Mouse (Mus musculus) kidney, adult 2 months (tissue): ENCODE data around the gene Aire. TPM values are rescaled to one million over a fixed set of nuclear protein-coding genes. Genes with fewer than 3 reads are reported as not detected.

Source experiments
- DNase-seq: peaks from one replicate; pipeline ENCODE4 v3.0.0; 2021
- H3K27ac ChIP-seq: fragments of 200-500 bp; 2 replicates; pipeline ENCODE4 v1.5.1; 2012; ENCODE audit warnings: low read depth, low read length, control low read depth, inconsistent platforms; ENCODE audit not compliant: insufficient read depth
- H3K27me3 ChIP-seq: fragments of 200-500 bp; replicated peaks from 2 replicates; pipeline ENCODE4 v1.6.1; 2012; ENCODE audit warnings: mild to moderate bottlenecking, moderate library complexity, low read length, inconsistent platforms; ENCODE audit not compliant: control insufficient read depth, insufficient read depth
- H3K36me3 ChIP-seq: fragments of 200-500 bp; 2 replicates; pipeline ENCODE4 v1.6.1; 2012; ENCODE audit warnings: mild to moderate bottlenecking, moderate library complexity, low read length, inconsistent platforms; ENCODE audit not compliant: control insufficient read depth, insufficient read depth
- H3K4me1 ChIP-seq: fragments of 200-500 bp; 2 replicates; pipeline ENCODE4 v1.6.1; 2011; ENCODE audit warnings: low read length; ENCODE audit not compliant: control insufficient read depth, insufficient read depth
- H3K4me3 ChIP-seq: fragments of 200-500 bp; 2 replicates; pipeline ENCODE4 v1.5.1; 2011; ENCODE audit warnings: mild to moderate bottlenecking, low read depth, low read length, control low read depth; ENCODE audit not compliant: insufficient read depth
- CTCF ChIP-seq: fragments of 200-500 bp; conservative IDR thresholded peaks from 2 replicates; pipeline ENCODE4 v1.5.1; 2011; ENCODE audit warnings: low read depth, mild to moderate bottlenecking, control low read depth, low read length, moderate library complexity, mixed read lengths; ENCODE audit not compliant: insufficient read depth, insufficient read length
- POLR2A ChIP-seq: fragments of 200-500 bp; IDR thresholded peaks from one replicate; pipeline ENCODE4 v1.6.1; 2011; ENCODE audit warnings: low read depth, low read length, control low read depth
- whole genome bisulfite sequencing: fragments of 180-500 bp; shearing (Covaris S2); methylation state at CpG from one replicate; pipeline ENCODE4 v1.1.7; 2018; 5-methylcytosine and 5-hydroxymethylcytosine counted together
- polyA plus RNA-seq: library from polyadenylated mRNA; depleted of rRNA; stranded (reverse); fragments of >200 nt; gene quantifications from 2 replicates; pipeline ENCODE4 v1.2.3, GENCODE M21; 2012; rRNA removed

The Aire gene
- polyA plus RNA-seq, 1 experiment, result 0.41 TPM

GRCm38 (mm10) chr10:78001796-78002195 lies 41.6 kb downstream of the Aire start:
- Histone ChIP-seq H3K27me3 (no peaks in the 10 kb centered on the region), H3K27ac (no peak overlapping the region), H3K4me1 (peaks cover 5% of the 10 kb centered on the region; the same call in 1 of the 2 replicates), H3K4me3 (no peak overlapping the region), H3K36me3 (no peaks in the 10 kb centered on the region)
- no peak for DNase-seq
- TF ChIP-seq POLR2A, result no peak
- WGBS, result 61% methylated on average over 11 of the region's 11 CpGs

DNA sequence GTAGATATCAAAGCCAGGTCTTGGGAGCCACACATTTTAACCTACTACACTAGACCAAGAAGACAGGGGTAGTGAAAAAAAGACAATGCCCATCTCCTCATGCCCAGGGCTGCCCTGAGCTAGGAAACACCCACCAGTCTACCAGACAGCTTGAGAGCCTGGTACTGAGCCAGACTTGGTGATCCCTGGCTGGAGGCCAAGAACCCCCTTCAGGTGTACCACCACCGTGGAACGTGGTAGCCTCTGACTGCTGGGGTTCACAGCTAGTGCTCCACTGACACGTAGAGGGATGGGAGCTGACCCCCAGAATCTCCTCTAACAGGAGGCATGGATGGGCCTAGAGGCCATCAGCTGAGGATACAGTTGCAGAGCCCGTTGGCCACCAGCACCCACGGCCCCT lies 43.2 kb downstream of the Aire start:
- no peak for DNase-seq
- H3K4me3 ChIP-seq, result no peak overlapping the region
- TF ChIP-seq POLR2A, result no peak
- TF ChIP-seq CTCF, result no peak
- H3K27ac ChIP-seq, result no peak overlapping the region
- H3K4me1 ChIP-seq, result no peaks in the 10 kb centered on the region
- WGBS, result 91% methylated on average over 5 of the region's 5 CpGs
- H3K27me3 ChIP-seq, result no peaks in the 10 kb centered on the region
- no peaks in the 10 kb centered on the region for H3K36me3 ChIP-seq

DNA sequence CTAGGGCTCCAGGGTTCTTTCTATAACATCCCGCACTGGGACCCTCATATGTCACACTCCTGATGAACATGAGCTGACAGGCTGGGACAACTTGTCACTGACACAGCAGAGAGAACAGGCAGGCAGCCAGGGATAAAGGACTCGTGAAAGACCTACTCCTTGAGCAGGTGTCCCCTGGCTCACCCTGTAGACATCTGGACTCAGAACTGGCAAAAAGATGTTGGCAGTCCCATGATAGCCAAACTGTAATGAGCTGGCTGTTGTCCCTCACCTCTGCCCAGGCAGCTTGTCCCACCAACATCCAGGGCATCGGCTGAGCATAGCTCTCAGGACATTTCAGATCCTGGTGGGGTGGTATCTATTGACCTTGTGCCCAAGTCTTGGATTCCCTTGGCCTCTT lies 47.8 kb downstream of the Aire start:
- no peak for DNase-seq
- WGBS, result 91% methylated on average over 3 of the region's 3 CpGs
- Histone ChIP-seq H3K4me3 (no peak overlapping the region), H3K27me3 (no peaks in the 10 kb centered on the region), H3K36me3 (no peaks in the 10 kb centered on the region), H3K27ac (no peak overlapping the region), H3K4me1 (no peaks in the 10 kb centered on the region)
- no peak for TF ChIP-seq CTCF
- TF ChIP-seq POLR2A, result no peak

DNA sequence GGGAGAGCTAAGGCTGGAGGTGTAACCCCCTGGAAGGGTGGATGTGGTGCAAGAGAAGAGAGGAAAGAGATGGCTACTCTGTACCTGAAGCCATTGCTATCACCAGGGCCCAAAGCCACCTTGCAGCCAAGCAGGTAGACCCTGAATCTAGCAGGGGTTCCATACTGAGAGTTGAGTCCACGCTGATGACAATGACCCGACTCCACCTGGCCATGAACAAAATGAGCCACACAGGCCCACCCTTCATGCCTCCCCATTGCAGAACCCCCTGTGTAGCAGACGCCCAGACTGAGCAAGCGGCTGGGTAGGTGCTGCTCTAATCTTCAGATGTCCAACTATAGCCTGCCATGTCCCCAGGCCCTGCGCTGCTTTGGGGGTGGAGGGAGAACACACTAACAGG lies 57.6 kb downstream of the Aire start:
- no peaks in the 10 kb centered on the region for H3K4me1 ChIP-seq
- no peak for DNase-seq
- no peaks in the 10 kb centered on the region for H3K36me3 ChIP-seq
- no peak overlapping the region for H3K27ac ChIP-seq
- H3K4me3 ChIP-seq, result no peak overlapping the region
- H3K27me3 ChIP-seq, result no peaks in the 10 kb centered on the region
- WGBS, result 87% methylated on average over 5 of the region's 5 CpGs
- TF ChIP-seq CTCF (no peak), POLR2A (no peak)

GRCm38 (mm10) chr10:77984660-77985059 lies 58.8 kb downstream of the Aire start:
- TF ChIP-seq POLR2A (no peak), CTCF (peak; percentile 92)
- H3K36me3 ChIP-seq, result no peaks in the 10 kb centered on the region
- H3K27ac ChIP-seq, result no peak overlapping the region
- peak; percentile 80 for DNase-seq
- no peaks in the 10 kb centered on the region for H3K27me3 ChIP-seq
- no peak overlapping the region for H3K4me3 ChIP-seq
- WGBS, result 0% methylated on average over 4 of the region's 4 CpGs
- H3K4me1 ChIP-seq, result no peaks in the 10 kb centered on the region

Other genes with a start within 250 kb of the Aire start
- not detected in 2 replicates for gene Gm9639, start 248.5 kb downstream of the Aire start, polyA plus RNA-seq
- gene Gm19668, start 244.5 kb downstream of the Aire start, polyA plus RNA-seq, result not detected in 2 replicates
- not detected in 2 replicates for gene Gm9507, start 231.8 kb downstream of the Aire start, polyA plus RNA-seq
- gene Gm2696, start 228.9 kb downstream of the Aire start, polyA plus RNA-seq, result not detected in 2 replicates
- not detected in 2 replicates for gene Krtap10-4, start 216.5 kb downstream of the Aire start, polyA plus RNA-seq
- not detected in 2 replicates for gene Krtap10-10, start 207.7 kb downstream of the Aire start, polyA plus RNA-seq
- not detected in 2 replicates for gene Gm36176, start 196.8 kb downstream of the Aire start, polyA plus RNA-seq
- gene Gm10318, start 190.8 kb downstream of the Aire start, polyA plus RNA-seq, result not detected in 2 replicates
- gene Gm3285, start 181.6 kb downstream of the Aire start, polyA plus RNA-seq, result not detected in 2 replicates
- 8.4 and 8.6 TPM in 2 replicates for gene Lrrc3, start 141.1 kb downstream of the Aire start, polyA plus RNA-seq
- 0.53 and 1.2 TPM in 2 replicates for gene Trpm2, start 73.0 kb downstream of the Aire start, polyA plus RNA-seq
- gene 1810043G02Rik, start 65.1 kb downstream of the Aire start, polyA plus RNA-seq, result 60.5 and 75.3 TPM in 2 replicates
- 100 and 107 TPM in 2 replicates for gene Pfkl, start 33.5 kb downstream of the Aire start, polyA plus RNA-seq
- 0.34 and 1.1 TPM in 2 replicates for gene Dnmt3l, start 1.7 kb downstream of the Aire start, polyA plus RNA-seq
- 13.3 and 19.0 TPM in 2 replicates for gene Icosl, start 25.7 kb upstream of the Aire start, polyA plus RNA-seq
- 283 and 352 TPM in 2 replicates for gene D10Jhu81e, start 126.2 kb upstream of the Aire start, polyA plus RNA-seq
- 7.9 and 8.2 TPM in 2 replicates for gene Pwp2, start 141.5 kb upstream of the Aire start, polyA plus RNA-seq
- 45.0 and 57.5 TPM in 2 replicates for gene Trappc10, start 201.0 kb upstream of the Aire start, polyA plus RNA-seq